Mouse (Mus musculus): ENCODE data around the gene Mnt. TPM values are rescaled to one million over a fixed set of nuclear protein-coding genes. Genes with fewer than 3 reads are reported as not detected.

The Mnt gene
- polyA plus RNA-seq, 1 experiment from 2014 or later: 2.6 TPM

DNA sequence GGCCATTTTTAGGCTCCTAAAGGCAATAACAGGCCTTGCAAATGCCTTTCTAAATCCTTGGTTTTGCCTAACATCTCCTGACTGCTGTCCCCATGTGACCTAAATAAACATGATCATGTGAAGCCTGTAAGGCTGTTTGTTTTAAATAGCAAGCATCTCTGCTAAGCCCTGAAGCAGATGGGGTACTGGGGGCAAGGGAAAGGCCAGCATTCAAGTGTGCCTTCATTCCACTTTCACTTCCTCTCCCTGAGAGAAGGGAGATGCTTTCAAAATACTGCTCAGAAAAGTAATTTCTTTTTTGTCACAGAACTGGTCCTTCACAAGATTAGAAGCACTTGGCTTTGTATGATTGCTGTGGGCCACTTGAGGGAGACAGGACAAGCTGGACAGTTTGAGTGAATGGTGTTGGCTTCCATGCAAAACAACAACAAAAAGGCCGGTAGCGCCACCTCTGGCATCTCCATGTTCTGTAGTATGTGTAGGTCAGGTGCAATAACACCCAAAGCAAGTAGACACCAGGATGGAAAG lies 2.3 kb upstream of the Mnt start:
- Histone ChIP-seq H3K27me3 (ENCODE audit: control insufficient read depth, insufficient read depth, low read length) (no peaks in the 10 kb centered on the region), H3K36me3 (ENCODE audit: control insufficient read depth, insufficient read depth, low read length) (no peaks in the 10 kb centered on the region), H3K9ac (ENCODE audit: low read length) (no peak overlapping the region), H3K27ac (replicated peaks) (no peak overlapping the region), H3K4me3 (ENCODE audit: low read depth, low read length) (no peak overlapping the region), H3K9me3 (ENCODE audit: control insufficient read depth, low read length) (no peaks in the 10 kb centered on the region), H3K4me1 (replicated peaks; ENCODE audit: control insufficient read depth, insufficient read depth) (peaks cover 5% of the 10 kb centered on the region; the same call in 1 of the 2 replicates), H3K4me2 (replicated peaks; ENCODE audit: low read depth) (no peak overlapping the region)
- DNase-seq (ENCODE audit: low spot score): peak; percentile 24
- no peak for ATAC-seq (ENCODE audit: low FRiP score, low TSS enrichment)
- TF ChIP-seq CTCF (IDR thresholded peaks at IDR 0.05; ENCODE audit: low read depth): peak; percentile 39
- TF ChIP-seq EP300 (optimal IDR thresholded peaks at IDR 0.05): no peak
- 25% methylated on average over 2 of the region's 2 CpGs for WGBS

DNA sequence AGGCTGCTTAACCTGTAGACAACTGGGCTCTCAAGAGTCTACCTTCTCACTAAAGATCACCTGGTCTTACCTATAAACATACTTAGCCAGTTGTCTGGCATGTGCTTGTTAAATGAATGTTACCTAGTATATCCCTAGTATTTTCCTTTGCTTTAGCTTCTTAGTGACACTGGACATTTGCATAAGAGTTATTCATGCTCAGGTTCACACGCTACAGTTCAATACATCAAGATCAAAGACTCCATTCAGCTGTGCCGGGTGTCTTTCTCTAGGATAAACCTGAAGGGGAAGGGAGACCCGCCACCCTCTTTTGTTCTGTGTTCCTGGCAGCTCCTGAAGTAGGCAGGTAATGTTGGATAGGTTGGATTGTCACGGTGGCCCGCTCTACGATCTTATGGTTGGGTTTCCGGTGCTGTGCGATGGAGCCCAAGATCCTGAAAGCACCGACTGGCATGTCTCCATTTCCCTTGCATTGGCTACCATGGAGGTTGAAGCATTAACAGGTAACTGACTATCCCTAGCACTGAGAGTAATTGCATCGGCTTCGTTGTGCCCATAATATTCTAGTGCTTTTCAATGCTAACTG lies 1.7 kb upstream of the Mnt start:
- no peak for ATAC-seq (ENCODE audit: low FRiP score, low TSS enrichment)
- H3K9me3 ChIP-seq (ENCODE audit: control insufficient read depth, low read length): no peaks in the 10 kb centered on the region
- 21% methylated on average over 11 of the region's 11 CpGs for WGBS
- H3K36me3 ChIP-seq (ENCODE audit: control insufficient read depth, insufficient read depth, low read length): no peaks in the 10 kb centered on the region
- no peak for TF ChIP-seq EP300 (optimal IDR thresholded peaks at IDR 0.05)
- H3K4me3 ChIP-seq (ENCODE audit: low read depth, low read length): no peak overlapping the region
- H3K27ac ChIP-seq (replicated peaks): no peak overlapping the region
- DNase-seq (ENCODE audit: low spot score): no peak
- H3K4me2 ChIP-seq (replicated peaks; ENCODE audit: low read depth): peak overlapping the region; percentile 68
- H3K27me3 ChIP-seq (ENCODE audit: control insufficient read depth, insufficient read depth, low read length): no peaks in the 10 kb centered on the region
- no peak overlapping the region for H3K9ac ChIP-seq (ENCODE audit: low read length)
- peaks cover 9% of the 10 kb centered on the region; the same call in 1 of the 2 replicates for H3K4me1 ChIP-seq (replicated peaks; ENCODE audit: control insufficient read depth, insufficient read depth)

DNA sequence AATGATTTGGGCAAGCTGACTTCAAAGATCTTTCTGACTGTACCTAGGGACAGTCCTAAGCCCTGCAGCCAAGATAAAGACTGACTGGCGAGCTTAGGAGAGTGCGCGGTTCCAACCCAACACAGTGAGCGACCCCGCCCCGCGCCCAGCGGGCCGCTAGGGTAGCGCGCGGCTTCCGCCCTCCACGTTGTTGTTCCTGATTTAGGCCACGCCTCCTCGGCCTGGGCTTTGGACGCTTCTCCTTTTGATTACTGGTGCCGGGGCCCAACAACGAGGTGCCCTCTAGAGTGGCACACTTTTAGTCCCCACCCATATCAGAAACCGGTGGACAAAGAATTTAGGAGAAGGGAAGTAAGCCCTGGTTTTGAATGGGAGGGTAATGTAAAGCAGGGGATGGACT lies 908 bp upstream of the Mnt start:
- Histone ChIP-seq H3K9me3 (ENCODE audit: control insufficient read depth, low read length) (no peaks in the 10 kb centered on the region), H3K4me2 (replicated peaks; ENCODE audit: low read depth) (peak overlapping the region; percentile 68), H3K27ac (replicated peaks) (peak overlapping the region; percentile 87), H3K27me3 (ENCODE audit: control insufficient read depth, insufficient read depth, low read length) (no peaks in the 10 kb centered on the region), H3K4me3 (ENCODE audit: low read depth, low read length) (peak overlapping the region; percentile 90), H3K9ac (ENCODE audit: low read length) (peak overlapping the region; percentile 43), H3K4me1 (replicated peaks; ENCODE audit: control insufficient read depth, insufficient read depth) (peaks cover 9% of the 10 kb centered on the region; the same call in 1 of the 2 replicates), H3K36me3 (ENCODE audit: control insufficient read depth, insufficient read depth, low read length) (no peaks in the 10 kb centered on the region)
- ATAC-seq (ENCODE audit: low FRiP score, low TSS enrichment): peak; percentile 30
- WGBS: under 1% methylated on average over 20 of the region's 20 CpGs
- peak; percentile 88 for DNase-seq (ENCODE audit: low spot score)
- TF ChIP-seq EP300 (optimal IDR thresholded peaks at IDR 0.05): no peak
- no peak; the same call in 1 of the 2 replicates for TF ChIP-seq CTCF (IDR thresholded peaks at IDR 0.05; ENCODE audit: low read depth)

- Histone ChIP-seq H3K9ac (ENCODE audit: low read length) (peak overlapping the region; percentile 90), H3K9me3 (ENCODE audit: control insufficient read depth, low read length) (no peaks in the 10 kb centered on the region), H3K4me3 (ENCODE audit: low read depth, low read length) (peak overlapping the region; percentile 90), H3K27me3 (ENCODE audit: control insufficient read depth, insufficient read depth, low read length) (no peaks in the 10 kb centered on the region), H3K27ac (replicated peaks) (peak overlapping the region; percentile 98), H3K36me3 (ENCODE audit: control insufficient read depth, insufficient read depth, low read length) (no peaks in the 10 kb centered on the region), H3K4me1 (replicated peaks; ENCODE audit: control insufficient read depth, insufficient read depth) (peaks cover 9% of the 10 kb centered on the region; the same call in 1 of the 2 replicates), H3K4me2 (replicated peaks; ENCODE audit: low read depth) (peak overlapping the region; percentile 76)
- ATAC-seq (ENCODE audit: low FRiP score, low TSS enrichment): no peak
- TF ChIP-seq CTCF (IDR thresholded peaks at IDR 0.05; ENCODE audit: low read depth) (no peak), EP300 (optimal IDR thresholded peaks at IDR 0.05) (no peak)
- DNase-seq (ENCODE audit: low spot score): peak; percentile 70
- under 1% methylated on average over 35 of the region's 35 CpGs for WGBS
Observed at GRCm38 (mm10) chr11:74831191-74831605, 478 bp downstream of the Mnt start.

DNA sequence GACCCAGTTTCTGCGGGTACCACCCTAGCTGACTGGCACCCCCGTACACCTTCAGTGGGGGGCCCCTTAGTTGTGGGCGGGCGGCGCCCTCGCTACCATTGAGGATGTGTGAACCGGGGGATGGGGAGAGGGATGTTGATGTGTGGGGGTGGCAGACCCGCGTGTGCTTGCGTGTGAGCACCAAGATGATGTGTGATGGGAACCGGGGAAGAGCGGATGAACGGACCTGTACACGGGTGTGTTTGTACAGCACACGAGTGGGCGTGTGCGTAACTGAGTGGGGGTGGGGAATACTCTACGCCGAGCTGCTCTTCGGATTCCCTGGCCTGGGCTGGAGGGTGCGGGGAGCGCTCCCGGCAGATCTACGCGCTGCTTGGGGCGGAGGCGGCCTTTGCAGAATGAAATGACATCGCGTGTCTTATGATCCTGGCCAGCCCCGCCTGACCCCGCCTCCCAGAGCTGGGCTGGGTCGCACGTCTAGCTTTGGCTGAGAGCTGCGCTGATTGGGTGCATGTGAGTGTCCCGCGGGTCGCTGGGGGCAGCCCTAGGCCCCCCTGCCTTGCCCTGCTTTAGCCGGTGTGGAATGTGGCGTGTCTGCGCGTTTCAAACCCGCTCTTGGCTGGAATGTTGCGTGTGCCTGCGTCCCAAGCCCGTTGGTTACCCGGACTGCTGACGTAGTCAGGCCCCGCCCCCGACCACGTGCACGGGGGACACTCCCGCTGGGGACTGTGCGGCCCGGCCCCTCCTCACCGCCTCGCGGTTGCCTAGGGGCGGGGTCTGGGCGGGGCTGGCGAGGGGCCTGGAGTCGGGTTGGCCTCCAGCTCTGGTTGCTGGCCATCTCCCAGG lies 1.1 kb downstream of the Mnt start:
- peaks cover 9% of the 10 kb centered on the region; the same call in 1 of the 2 replicates for H3K4me1 ChIP-seq (replicated peaks; ENCODE audit: control insufficient read depth, insufficient read depth)
- H3K4me2 ChIP-seq (replicated peaks; ENCODE audit: low read depth): peak overlapping the region; percentile 76
- H3K27ac ChIP-seq (replicated peaks): peak overlapping the region; percentile 98
- H3K36me3 ChIP-seq (ENCODE audit: control insufficient read depth, insufficient read depth, low read length): no peaks in the 10 kb centered on the region; the same call in 1 of the 2 replicates
- TF ChIP-seq EP300 (optimal IDR thresholded peaks at IDR 0.05) (peak; percentile 88), CTCF (IDR thresholded peaks at IDR 0.05; ENCODE audit: low read depth) (no peak)
- no peaks in the 10 kb centered on the region for H3K27me3 ChIP-seq (ENCODE audit: control insufficient read depth, insufficient read depth, low read length)
- peak; percentile 100 for DNase-seq (ENCODE audit: low spot score)
- no peaks in the 10 kb centered on the region for H3K9me3 ChIP-seq (ENCODE audit: control insufficient read depth, low read length)
- ATAC-seq (ENCODE audit: low FRiP score, low TSS enrichment): peak; percentile 80
- under 1% methylated on average over 61 of the region's 61 CpGs for WGBS
- H3K4me3 ChIP-seq (ENCODE audit: low read depth, low read length): peak overlapping the region; percentile 90
- peak overlapping the region; percentile 90 for H3K9ac ChIP-seq (ENCODE audit: low read length)

Data from stomach, postnatal 0 days (tissue).